Mouse (Mus musculus): ENCODE measurements around the gene Aebp2. TPM values are rescaled to one million over a fixed set of nuclear protein-coding genes. Genes with fewer than 3 reads are reported as not detected.

The Aebp2 gene
- polyA plus RNA-seq, 1 experiment from 2014 or later = 12.4 TPM

GRCm38 (mm10) chr6:140666486-140667240, 44.2 kb downstream of the Aebp2 start:
- Histone ChIP-seq H3K4me3 (ENCODE audit: low read depth, low read length) (peak overlapping the region; percentile 2; the same call in 1 of the 2 replicates), H3K9ac (ENCODE audit: low read depth, low read length) (no peak overlapping the region), H3K4me2 (peak overlapping the region; percentile 48), H3K36me3 (ENCODE audit: control insufficient read depth, insufficient read depth, low read length) (no peaks in the 10 kb centered on the region), H3K27ac (ENCODE audit: low read depth, low read length) (peak overlapping the region; percentile 30), H3K9me3 (replicated peaks; ENCODE audit: control insufficient read depth, low read length) (0 out of 2 replicates have a peak, but pooled peaks cover 4% of the 10 kb centered on the region), H3K27me3 (ENCODE audit: control insufficient read depth, insufficient read depth, low read length) (no peaks in the 10 kb centered on the region), H3K4me1 (ENCODE audit: control insufficient read depth, insufficient read depth, low read length) (peaks cover 16% of the 10 kb centered on the region)
- ATAC-seq (replicated peaks; ENCODE audit: insufficient number of reproducible peaks, low FRiP score, low TSS enrichment) = peak; percentile 65
- 17% methylated on average over 18 of the region's 18 CpGs for WGBS (ENCODE audit: insufficient replicate concordance)

GRCm38 (mm10) chr6:140667289-140667906, 44.9 kb downstream of the Aebp2 start:
- Histone ChIP-seq H3K27me3 (ENCODE audit: control insufficient read depth, insufficient read depth, low read length) (no peaks in the 10 kb centered on the region), H3K27ac (ENCODE audit: low read depth, low read length) (no peak overlapping the region), H3K9ac (ENCODE audit: low read depth, low read length) (no peak overlapping the region), H3K4me2 (peak overlapping the region; percentile 48), H3K36me3 (ENCODE audit: control insufficient read depth, insufficient read depth, low read length) (no peaks in the 10 kb centered on the region), H3K4me1 (ENCODE audit: control insufficient read depth, insufficient read depth, low read length) (peaks cover 14% of the 10 kb centered on the region), H3K4me3 (ENCODE audit: low read depth, low read length) (no peak overlapping the region), H3K9me3 (replicated peaks; ENCODE audit: control insufficient read depth, low read length) (0 out of 2 replicates have a peak, but pooled peaks cover 4% of the 10 kb centered on the region)
- ATAC-seq (replicated peaks; ENCODE audit: insufficient number of reproducible peaks, low FRiP score, low TSS enrichment) = 0 out of 2 replicates have a peak, but pooled peaks have one; percentile 11
- 73% methylated on average over 8 of the region's 8 CpGs for WGBS (ENCODE audit: insufficient replicate concordance)

- ATAC-seq (replicated peaks; ENCODE audit: insufficient number of reproducible peaks, low FRiP score, low TSS enrichment) = no peak
- 74% methylated on average over 3 of the region's 3 CpGs for WGBS (ENCODE audit: insufficient replicate concordance)
- H3K4me2 ChIP-seq = no peak overlapping the region
- H3K9me3 ChIP-seq (replicated peaks; ENCODE audit: control insufficient read depth, low read length) = 0 out of 2 replicates have a peak, but pooled peaks cover 4% of the 10 kb centered on the region
- H3K9ac ChIP-seq (ENCODE audit: low read depth, low read length) = no peak overlapping the region
- H3K36me3 ChIP-seq (ENCODE audit: control insufficient read depth, insufficient read depth, low read length) = no peaks in the 10 kb centered on the region
- H3K4me3 ChIP-seq (ENCODE audit: low read depth, low read length) = no peak overlapping the region
- H3K4me1 ChIP-seq (ENCODE audit: control insufficient read depth, insufficient read depth, low read length) = 0 out of 2 replicates have a peak, but pooled peaks cover 14% of the 10 kb centered on the region
- no peak overlapping the region for H3K27ac ChIP-seq (ENCODE audit: low read depth, low read length)
- no peaks in the 10 kb centered on the region for H3K27me3 ChIP-seq (ENCODE audit: control insufficient read depth, insufficient read depth, low read length)
Observed at GRCm38 (mm10) chr6:140674414-140674813, 52.0 kb downstream of the Aebp2 start.

GRCm38 (mm10) chr6:140676094-140676493, 53.6 kb downstream of the Aebp2 start:
- Histone ChIP-seq H3K4me3 (ENCODE audit: low read depth, low read length) (no peak overlapping the region), H3K9me3 (replicated peaks; ENCODE audit: control insufficient read depth, low read length) (no peaks in the 10 kb centered on the region), H3K4me2 (no peak overlapping the region), H3K36me3 (ENCODE audit: control insufficient read depth, insufficient read depth, low read length) (no peaks in the 10 kb centered on the region), H3K27ac (ENCODE audit: low read depth, low read length) (no peak overlapping the region), H3K27me3 (ENCODE audit: control insufficient read depth, insufficient read depth, low read length) (no peaks in the 10 kb centered on the region), H3K9ac (ENCODE audit: low read depth, low read length) (no peak overlapping the region), H3K4me1 (ENCODE audit: control insufficient read depth, insufficient read depth, low read length) (peaks cover 20% of the 10 kb centered on the region; the same call in 1 of the 2 replicates)
- WGBS (ENCODE audit: insufficient replicate concordance) = 72% methylated on average over 4 of the region's 4 CpGs
- ATAC-seq (replicated peaks; ENCODE audit: insufficient number of reproducible peaks, low FRiP score, low TSS enrichment) = no peak

GRCm38 (mm10) chr6:140677041-140677440, 54.6 kb downstream of the Aebp2 start:
- Histone ChIP-seq H3K4me1 (ENCODE audit: control insufficient read depth, insufficient read depth, low read length) (peaks cover 20% of the 10 kb centered on the region; the same call in 1 of the 2 replicates), H3K27me3 (ENCODE audit: control insufficient read depth, insufficient read depth, low read length) (no peaks in the 10 kb centered on the region), H3K9ac (ENCODE audit: low read depth, low read length) (no peak overlapping the region), H3K36me3 (ENCODE audit: control insufficient read depth, insufficient read depth, low read length) (no peaks in the 10 kb centered on the region), H3K27ac (ENCODE audit: low read depth, low read length) (no peak overlapping the region), H3K4me2 (no peak overlapping the region), H3K9me3 (replicated peaks; ENCODE audit: control insufficient read depth, low read length) (no peaks in the 10 kb centered on the region), H3K4me3 (ENCODE audit: low read depth, low read length) (no peak overlapping the region)
- ATAC-seq (replicated peaks; ENCODE audit: insufficient number of reproducible peaks, low FRiP score, low TSS enrichment) = no peak
- WGBS (ENCODE audit: insufficient replicate concordance) = 34% methylated on average over 4 of the region's 4 CpGs

GRCm38 (mm10) chr6:140677960-140678359, 55.5 kb downstream of the Aebp2 start:
- Histone ChIP-seq H3K9me3 (replicated peaks; ENCODE audit: control insufficient read depth, low read length) (no peaks in the 10 kb centered on the region), H3K9ac (ENCODE audit: low read depth, low read length) (no peak overlapping the region), H3K4me3 (ENCODE audit: low read depth, low read length) (no peak overlapping the region), H3K27me3 (ENCODE audit: control insufficient read depth, insufficient read depth, low read length) (no peaks in the 10 kb centered on the region), H3K36me3 (ENCODE audit: control insufficient read depth, insufficient read depth, low read length) (no peaks in the 10 kb centered on the region), H3K4me2 (no peak overlapping the region), H3K4me1 (ENCODE audit: control insufficient read depth, insufficient read depth, low read length) (peaks cover 20% of the 10 kb centered on the region; the same call in 1 of the 2 replicates), H3K27ac (ENCODE audit: low read depth, low read length) (no peak overlapping the region)
- WGBS (ENCODE audit: insufficient replicate concordance) = 61% methylated on average over 9 of the region's 9 CpGs
- no peak for ATAC-seq (replicated peaks; ENCODE audit: insufficient number of reproducible peaks, low FRiP score, low TSS enrichment)

- 29% methylated on average over 15 of the region's 15 CpGs for WGBS (ENCODE audit: insufficient replicate concordance)
- Histone ChIP-seq H3K27ac (ENCODE audit: low read depth, low read length) (no peak overlapping the region), H3K4me3 (ENCODE audit: low read depth, low read length) (no peak overlapping the region)
Observed at GRCm38 (mm10) chr6:140678658-140679271, 56.3 kb downstream of the Aebp2 start.

GRCm38 (mm10) chr6:140680713-140681112, 58.2 kb downstream of the Aebp2 start:
- H3K27ac ChIP-seq (ENCODE audit: low read depth, low read length) = no peak overlapping the region
- H3K27me3 ChIP-seq (ENCODE audit: control insufficient read depth, insufficient read depth, low read length) = no peaks in the 10 kb centered on the region
- H3K4me3 ChIP-seq (ENCODE audit: low read depth, low read length) = no peak overlapping the region
- H3K9ac ChIP-seq (ENCODE audit: low read depth, low read length) = no peak overlapping the region
- H3K4me1 ChIP-seq (ENCODE audit: control insufficient read depth, insufficient read depth, low read length) = peaks cover 22% of the 10 kb centered on the region; the same call in 1 of the 2 replicates
- WGBS (ENCODE audit: insufficient replicate concordance) = 58% methylated on average over 7 of the region's 7 CpGs
- no peaks in the 10 kb centered on the region for H3K9me3 ChIP-seq (replicated peaks; ENCODE audit: control insufficient read depth, low read length)
- no peaks in the 10 kb centered on the region for H3K36me3 ChIP-seq (ENCODE audit: control insufficient read depth, insufficient read depth, low read length)
- ATAC-seq (replicated peaks; ENCODE audit: insufficient number of reproducible peaks, low FRiP score, low TSS enrichment) = no peak
- no peak overlapping the region for H3K4me2 ChIP-seq

More at GRCm38 (mm10) chr6:140678658-140679271, 56.3 kb downstream of the Aebp2 start:
- H3K27me3 ChIP-seq (ENCODE audit: control insufficient read depth, insufficient read depth, low read length) = no peaks in the 10 kb centered on the region
- H3K9ac ChIP-seq (ENCODE audit: low read depth, low read length) = no peak overlapping the region
- H3K9me3 ChIP-seq (replicated peaks; ENCODE audit: control insufficient read depth, low read length) = no peaks in the 10 kb centered on the region
- no peak overlapping the region for H3K4me2 ChIP-seq
- H3K36me3 ChIP-seq (ENCODE audit: control insufficient read depth, insufficient read depth, low read length) = no peaks in the 10 kb centered on the region
- ATAC-seq (replicated peaks; ENCODE audit: insufficient number of reproducible peaks, low FRiP score, low TSS enrichment) = no peak
- H3K4me1 ChIP-seq (ENCODE audit: control insufficient read depth, insufficient read depth, low read length) = peaks cover 22% of the 10 kb centered on the region; the same call in 1 of the 2 replicates

All from heart, embryonic 11.5 days (tissue).